Mouse (Mus musculus) embryonic fibroblast, embryonic 13.5 days (primary cell): ENCODE measurements around the gene Vps50. TPM values are rescaled to one million over a fixed set of nuclear protein-coding genes. Genes with fewer than 3 reads are reported as not detected.
"Not testable (repeated sequence)": the region's sequence is repeated elsewhere in the genome, so short reads cannot be mapped to it uniquely, and the experiment has no call there.

Source experiments
- H3K27ac ChIP-seq: 2 replicates; pipeline ENCODE4 v1.5.1; 2012; ENCODE audit warnings: low read length, control low read depth, inconsistent platforms; ENCODE audit not compliant: insufficient read depth
- H3K4me1 ChIP-seq: 2 replicates; pipeline ENCODE4 v1.6.1; 2011; ENCODE audit warnings: low read length; ENCODE audit not compliant: control insufficient read depth, insufficient read depth
- H3K4me3 ChIP-seq: 2 replicates; pipeline ENCODE4 v1.5.1; 2011; ENCODE audit warnings: mild to moderate bottlenecking, control low read depth, low read length; ENCODE audit not compliant: insufficient read depth
- CTCF ChIP-seq: IDR thresholded peaks from 2 replicates; pipeline ENCODE4 v1.5.1; 2011; ENCODE audit warnings: mild to moderate bottlenecking, control low read depth, low read length, moderate library complexity, borderline replicate concordance; ENCODE audit not compliant: insufficient read depth
- POLR2A ChIP-seq: IDR thresholded peaks from 2 replicates; pipeline ENCODE4 v1.6.1; 2011; ENCODE audit warnings: low read depth, mild to moderate bottlenecking, control low read depth, low read length, moderate library complexity
- polyA plus RNA-seq: library from polyadenylated mRNA; stranded (reverse); fragments of >200 nt; gene quantifications from 2 replicates; pipeline ENCODE4 v1.2.4, GENCODE M21; 2011; ENCODE audit warnings: low read depth; ENCODE audit not compliant: missing spikeins, insufficient read length

Gene Vps50
- polyA plus RNA-seq, 1 experiment, result 28.6 TPM

DNA sequence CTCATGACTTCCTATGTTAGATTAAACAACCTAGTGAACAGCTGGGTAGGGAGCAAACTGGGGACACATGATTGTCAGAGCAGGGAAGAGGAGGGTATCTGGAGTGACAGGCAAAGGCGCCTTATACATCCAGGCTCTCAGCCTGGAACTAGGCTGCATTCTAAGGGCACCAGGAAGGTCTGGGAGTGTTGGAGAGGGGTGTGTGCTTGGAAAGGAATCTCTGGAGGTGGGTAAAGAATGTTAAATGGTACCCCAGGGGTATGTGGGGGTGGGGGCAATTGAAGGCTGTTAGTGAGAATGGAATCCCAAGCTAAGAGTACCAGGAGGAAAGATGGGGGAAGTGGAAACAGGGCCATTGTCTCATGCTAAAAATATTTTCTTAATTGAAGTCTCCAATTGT lies 96.1 kb downstream of the Vps50 start:
- TF ChIP-seq POLR2A (no peak), CTCF (no peak)
- no peak overlapping the region for H3K4me3 ChIP-seq
- 0 out of 2 replicates have a peak overlapping the region, but pooled peaks have one; percentile 34 for H3K27ac ChIP-seq
- no peaks in the 10 kb centered on the region for H3K4me1 ChIP-seq

DNA sequence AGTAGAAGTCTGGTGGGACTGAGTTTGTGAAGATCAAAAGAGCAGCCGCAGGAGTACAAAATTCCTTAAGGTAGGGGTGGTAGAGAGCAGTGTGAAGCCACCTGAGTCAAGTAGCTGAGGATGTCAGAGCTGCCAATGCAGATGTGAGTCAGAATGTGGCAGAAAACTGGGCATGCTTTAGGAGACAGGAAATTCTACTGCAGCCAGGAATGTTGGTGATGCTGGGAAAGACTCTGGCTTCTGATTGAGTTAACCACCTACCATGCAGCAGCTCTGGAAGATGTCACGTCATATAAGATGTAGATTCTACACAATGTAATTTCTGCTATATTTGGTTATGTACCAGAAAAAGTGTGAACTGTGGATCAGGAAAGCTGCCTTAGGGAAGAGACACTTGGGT lies 114.6 kb downstream of the Vps50 start:
- TF ChIP-seq POLR2A, result no peak
- TF ChIP-seq CTCF, result no peak
- H3K27ac ChIP-seq, result no peak overlapping the region
- H3K4me3 ChIP-seq, result no peak overlapping the region
- no peaks in the 10 kb centered on the region for H3K4me1 ChIP-seq

DNA sequence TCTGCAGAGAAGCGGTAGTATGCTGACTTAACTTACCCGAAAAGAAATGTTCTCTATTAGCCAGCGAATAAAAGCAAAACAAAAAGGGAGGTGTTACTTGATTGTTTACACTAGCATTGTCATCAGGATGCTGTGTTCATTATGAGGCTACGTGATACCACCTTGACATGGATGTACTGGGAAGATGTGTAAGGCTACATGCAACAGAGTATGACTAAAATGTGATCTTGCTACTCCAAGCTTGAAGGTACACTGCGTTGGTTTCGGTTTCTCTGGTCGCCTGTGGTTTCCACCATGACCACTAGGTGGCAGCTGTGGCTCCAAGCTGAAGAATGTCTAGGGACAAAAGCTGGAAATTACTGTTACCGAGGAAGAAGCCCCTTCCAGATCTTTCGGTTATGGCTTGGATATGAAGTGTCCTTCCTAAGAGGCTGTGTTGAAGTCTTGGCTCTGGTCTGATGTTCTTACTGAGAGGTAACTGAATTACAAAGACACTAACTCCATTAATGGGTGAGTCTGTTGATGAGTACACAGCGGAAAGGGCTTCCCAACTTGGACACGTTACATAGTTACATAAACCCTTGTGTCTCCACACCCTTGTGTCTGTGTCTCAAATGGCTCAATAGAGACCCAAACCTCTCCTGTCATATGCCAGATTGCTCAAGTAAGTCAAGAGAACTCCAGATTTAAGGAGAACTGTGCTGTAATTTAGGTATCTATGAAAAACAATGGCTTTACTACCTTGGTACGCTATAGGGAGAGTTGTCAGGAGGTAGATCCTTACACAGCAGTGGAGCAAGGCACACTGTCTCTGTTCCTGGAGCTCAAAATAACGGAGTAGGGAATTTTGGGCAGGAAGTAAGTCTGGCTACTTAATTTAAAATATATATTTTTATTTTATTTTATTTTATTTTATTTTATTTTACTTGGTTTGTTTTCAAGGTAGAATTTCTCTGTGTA lies 122.5 kb downstream of the Vps50 start:
- not testable (repeated sequence) for H3K27ac ChIP-seq, H3K4me1 ChIP-seq
- 0 out of 2 replicates have a peak overlapping the region, but pooled peaks have one; percentile 3 for H3K4me3 ChIP-seq

Other genes starting within 250 kb of the Vps50 start
- 25.4 and 27.1 TPM in 2 replicates for gene Samd9l, start 98.8 kb upstream of the Vps50 start, polyA plus RNA-seq
- gene Hepacam2, start 84 bp upstream of the Vps50 start, polyA plus RNA-seq, result not detected in 2 replicates